Mouse (Mus musculus): ENCODE measurements around the gene Acap2. TPM values are rescaled to one million over a fixed set of nuclear protein-coding genes. Genes with fewer than 3 reads are reported as not detected.
A peak's percentile ranks its signal among the peaks of the same experiment; 100 is the strongest.

The Acap2 gene
- polyA plus RNA-seq, 1 experiment from 2014 or later, result 10.6 TPM

DNA sequence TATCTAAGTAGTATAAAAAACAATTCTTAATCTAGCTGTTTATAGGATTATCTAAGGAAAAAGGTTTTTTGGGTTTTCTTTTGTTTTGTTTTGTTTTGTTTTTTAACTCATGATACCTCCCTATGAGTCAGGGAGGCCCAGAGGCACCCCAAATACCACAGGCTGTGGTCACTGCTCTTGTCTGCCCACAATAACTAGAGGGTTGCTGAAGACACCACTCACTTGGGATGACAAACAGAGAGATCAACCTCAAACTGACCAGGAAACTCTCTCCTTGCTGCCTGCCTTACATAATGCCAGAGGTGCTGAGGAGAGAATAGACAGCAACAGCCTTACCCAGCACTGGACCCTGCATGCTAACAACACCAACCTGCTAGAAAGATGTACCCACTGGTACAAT lies 87.4 kb downstream of the Acap2 start:
- peaks cover 8% of the 10 kb centered on the region for H3K9me3 ChIP-seq (replicated peaks; ENCODE audit: control insufficient read depth, low read length)
- H3K4me1 ChIP-seq (ENCODE audit: control insufficient read depth, insufficient read depth, low read length), result no peaks in the 10 kb centered on the region
- no peak overlapping the region for H3K4me2 ChIP-seq (ENCODE audit: low read depth, low read length)
- H3K27me3 ChIP-seq (ENCODE audit: control insufficient read depth, insufficient read depth, low read length), result no peaks in the 10 kb centered on the region
- H3K36me3 ChIP-seq (ENCODE audit: control insufficient read depth, insufficient read depth), result peaks cover 40% of the 10 kb centered on the region
- ATAC-seq (replicated peaks; ENCODE audit: extremely low read depth, insufficient read depth, low FRiP score), result no peak
- no peak overlapping the region for H3K27ac ChIP-seq (ENCODE audit: low read length)
- H3K9ac ChIP-seq (ENCODE audit: low read length), result no peak overlapping the region
- H3K4me3 ChIP-seq (ENCODE audit: low read length), result no peak overlapping the region

DNA sequence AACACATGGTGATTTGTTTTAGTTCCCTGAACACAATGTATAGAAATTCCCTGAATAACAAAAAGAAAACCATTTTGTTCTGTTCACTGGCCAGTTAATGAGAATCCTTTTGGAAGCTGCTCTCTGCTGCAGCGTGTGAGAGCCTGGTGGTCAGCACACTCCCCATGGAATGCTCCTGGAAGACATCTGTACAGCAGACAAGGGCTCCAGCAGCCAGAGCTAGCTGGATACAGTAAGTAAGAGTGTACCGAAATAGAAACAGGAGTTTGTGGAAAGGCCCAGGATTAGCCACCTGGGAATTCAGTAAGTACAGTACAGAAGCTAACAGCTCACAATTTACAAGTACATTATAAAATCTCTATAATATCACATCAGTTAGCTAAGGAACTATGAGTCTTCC lies 99.7 kb downstream of the Acap2 start:
- peak; percentile 83 for ATAC-seq (replicated peaks; ENCODE audit: extremely low read depth, insufficient read depth, low FRiP score)
- Histone ChIP-seq H3K4me1 (ENCODE audit: control insufficient read depth, insufficient read depth, low read length) (peaks cover 3% of the 10 kb centered on the region; the same call in 1 of the 2 replicates), H3K36me3 (ENCODE audit: control insufficient read depth, insufficient read depth) (peaks cover 19% of the 10 kb centered on the region), H3K27ac (ENCODE audit: low read length) (no peak overlapping the region), H3K4me3 (ENCODE audit: low read length) (no peak overlapping the region), H3K9ac (ENCODE audit: low read length) (no peak overlapping the region), H3K4me2 (ENCODE audit: low read depth, low read length) (no peak overlapping the region), H3K27me3 (ENCODE audit: control insufficient read depth, insufficient read depth, low read length) (no peaks in the 10 kb centered on the region), H3K9me3 (replicated peaks; ENCODE audit: control insufficient read depth, low read length) (no peaks in the 10 kb centered on the region)
- WGBS, result 49% methylated on average over 2 of the region's 2 CpGs

DNA sequence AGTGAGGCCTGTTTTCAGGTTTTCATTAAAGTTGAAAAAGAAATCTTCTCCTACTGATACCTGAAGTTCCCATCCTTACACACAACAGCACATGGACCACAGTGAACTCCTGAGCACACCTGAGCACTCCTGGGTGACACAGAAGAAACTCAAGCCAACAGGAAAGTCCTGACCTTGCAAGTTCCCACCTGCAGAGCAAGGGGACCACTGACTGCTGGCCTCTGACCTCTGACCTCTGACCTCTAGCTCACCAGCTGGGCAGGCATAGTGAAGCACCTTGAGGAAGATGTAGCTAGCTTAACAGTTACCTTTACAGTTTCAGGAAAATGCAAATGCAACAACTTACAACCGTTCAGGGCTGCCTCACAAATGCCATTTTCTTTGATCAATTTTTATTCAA lies 101.1 kb downstream of the Acap2 start:
- no peak for ATAC-seq (replicated peaks; ENCODE audit: extremely low read depth, insufficient read depth, low FRiP score)
- WGBS, result 93% methylated on average over 1 of the region's 1 CpGs
- H3K4me3 ChIP-seq (ENCODE audit: low read length), result no peak overlapping the region

GRCm38 (mm10) chr16:31094036-31094435 lies 107.0 kb downstream of the Acap2 start:
- Histone ChIP-seq H3K36me3 (ENCODE audit: control insufficient read depth, insufficient read depth) (0 out of 2 replicates have a peak, but pooled peaks cover 7% of the 10 kb centered on the region), H3K9ac (ENCODE audit: low read length) (no peak overlapping the region), H3K27ac (ENCODE audit: low read length) (no peak overlapping the region), H3K4me2 (ENCODE audit: low read depth, low read length) (no peak overlapping the region), H3K4me3 (ENCODE audit: low read length) (no peak overlapping the region), H3K4me1 (ENCODE audit: control insufficient read depth, insufficient read depth, low read length) (no peaks in the 10 kb centered on the region), H3K27me3 (ENCODE audit: control insufficient read depth, insufficient read depth, low read length) (no peaks in the 10 kb centered on the region), H3K9me3 (replicated peaks; ENCODE audit: control insufficient read depth, low read length) (no peaks in the 10 kb centered on the region)
- no peak for ATAC-seq (replicated peaks; ENCODE audit: extremely low read depth, insufficient read depth, low FRiP score)
- 52% methylated on average over 6 of the region's 6 CpGs for whole genome bisulfite sequencing

More for the DNA sequence above, 101.1 kb downstream of the Acap2 start:
- Histone ChIP-seq H3K9me3 (replicated peaks; ENCODE audit: control insufficient read depth, low read length) (no peaks in the 10 kb centered on the region), H3K27ac (ENCODE audit: low read length) (no peak overlapping the region), H3K36me3 (ENCODE audit: control insufficient read depth, insufficient read depth) (peaks cover 20% of the 10 kb centered on the region), H3K27me3 (ENCODE audit: control insufficient read depth, insufficient read depth, low read length) (no peaks in the 10 kb centered on the region), H3K4me1 (ENCODE audit: control insufficient read depth, insufficient read depth, low read length) (peaks cover 3% of the 10 kb centered on the region; the same call in 1 of the 2 replicates), H3K4me2 (ENCODE audit: low read depth, low read length) (no peak overlapping the region), H3K9ac (ENCODE audit: low read length) (no peak overlapping the region)

DNA sequence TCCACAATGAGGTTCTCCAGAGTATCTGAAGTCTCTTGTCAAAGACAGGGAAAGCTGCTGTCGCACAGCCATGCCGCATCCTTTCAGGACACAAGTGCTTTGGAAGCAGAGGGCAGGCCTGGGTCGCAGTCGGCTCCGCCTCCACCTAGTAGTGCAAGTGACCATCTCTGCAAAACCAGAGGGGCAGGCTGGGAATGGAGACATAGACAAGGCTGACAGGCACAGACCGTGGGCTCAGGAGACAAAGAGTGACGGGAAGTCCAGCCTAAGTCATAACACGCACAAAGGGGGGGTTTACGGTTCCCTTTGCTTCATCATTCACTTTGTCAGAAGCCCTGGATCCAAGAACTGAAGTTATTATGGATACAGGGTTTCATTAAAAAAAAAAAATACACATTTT lies 107.9 kb downstream of the Acap2 start:
- no peak overlapping the region for H3K27ac ChIP-seq (ENCODE audit: low read length)
- no peak overlapping the region for H3K4me2 ChIP-seq (ENCODE audit: low read depth, low read length)
- no peaks in the 10 kb centered on the region for H3K9me3 ChIP-seq (replicated peaks; ENCODE audit: control insufficient read depth, low read length)
- H3K4me3 ChIP-seq (ENCODE audit: low read length), result no peak overlapping the region
- no peaks in the 10 kb centered on the region for H3K27me3 ChIP-seq (ENCODE audit: control insufficient read depth, insufficient read depth, low read length)
- H3K4me1 ChIP-seq (ENCODE audit: control insufficient read depth, insufficient read depth, low read length), result no peaks in the 10 kb centered on the region
- 63% methylated on average over 9 of the region's 9 CpGs for WGBS
- 0 out of 2 replicates have a peak, but pooled peaks cover 7% of the 10 kb centered on the region for H3K36me3 ChIP-seq (ENCODE audit: control insufficient read depth, insufficient read depth)
- ATAC-seq (replicated peaks; ENCODE audit: extremely low read depth, insufficient read depth, low FRiP score), result no peak
- no peak overlapping the region for H3K9ac ChIP-seq (ENCODE audit: low read length)

GRCm38 (mm10) chr16:31081891-31082290 lies 119.2 kb downstream of the Acap2 start:
- H3K4me1 ChIP-seq (ENCODE audit: control insufficient read depth, insufficient read depth, low read length), result peaks cover 12% of the 10 kb centered on the region
- no peak overlapping the region for H3K4me3 ChIP-seq (ENCODE audit: low read length)
- WGBS, result 64% methylated on average over 6 of the region's 6 CpGs
- H3K4me2 ChIP-seq (ENCODE audit: low read depth, low read length), result peak overlapping the region; percentile 100
- H3K9me3 ChIP-seq (replicated peaks; ENCODE audit: control insufficient read depth, low read length), result no peaks in the 10 kb centered on the region
- H3K27me3 ChIP-seq (ENCODE audit: control insufficient read depth, insufficient read depth, low read length), result no peaks in the 10 kb centered on the region
- no peaks in the 10 kb centered on the region for H3K36me3 ChIP-seq (ENCODE audit: control insufficient read depth, insufficient read depth)
- H3K9ac ChIP-seq (ENCODE audit: low read length), result no peak overlapping the region
- no peak for ATAC-seq (replicated peaks; ENCODE audit: extremely low read depth, insufficient read depth, low FRiP score)
- no peak overlapping the region for H3K27ac ChIP-seq (ENCODE audit: low read length)

- H3K4me3 ChIP-seq (ENCODE audit: low read length), result peak within 1 kb of the TSS; percentile 85
- H3K27me3 ChIP-seq (ENCODE audit: control insufficient read depth, insufficient read depth, low read length), result no peaks in the 10 kb centered on the region
- H3K9ac ChIP-seq (ENCODE audit: low read length), result peak within 1 kb of the TSS; percentile 84
- H3K4me1 ChIP-seq (ENCODE audit: control insufficient read depth, insufficient read depth, low read length), result peaks cover 12% of the 10 kb centered on the region
- peak within 1 kb of the TSS; percentile 80 for H3K27ac ChIP-seq (ENCODE audit: low read length)
- peak; percentile 99 for ATAC-seq (replicated peaks; ENCODE audit: extremely low read depth, insufficient read depth, low FRiP score)
- H3K36me3 ChIP-seq (ENCODE audit: control insufficient read depth, insufficient read depth), result no peaks in the 10 kb centered on the region
- H3K4me2 ChIP-seq (ENCODE audit: low read depth, low read length), result peak within 1 kb of the TSS; percentile 100
- H3K9me3 ChIP-seq (replicated peaks; ENCODE audit: control insufficient read depth, low read length), result no peaks in the 10 kb centered on the region
- under 1% methylated on average over 54 of the region's 54 CpGs for WGBS
These were observed 119.8 kb downstream of the Acap2 start, which contains the start of gene Xxylt1 for GRCm38 (mm10) chr16:31081125-31081664. TSS of gene Xxylt1 (minus strand) at chr16:31081432.

GRCm38 (mm10) chr16:31080573-31081051 lies 120.4 kb downstream of the Acap2 start:
- WGBS, result under 1% methylated on average over 36 of the region's 36 CpGs
- no peaks in the 10 kb centered on the region for H3K9me3 ChIP-seq (replicated peaks; ENCODE audit: control insufficient read depth, low read length)
- H3K27ac ChIP-seq (ENCODE audit: low read length), result peak overlapping the region; percentile 80
- H3K4me1 ChIP-seq (ENCODE audit: control insufficient read depth, insufficient read depth, low read length), result peaks cover 12% of the 10 kb centered on the region
- ATAC-seq (replicated peaks; ENCODE audit: extremely low read depth, insufficient read depth, low FRiP score), result peak; percentile 62
- H3K36me3 ChIP-seq (ENCODE audit: control insufficient read depth, insufficient read depth), result no peaks in the 10 kb centered on the region
- peak overlapping the region; percentile 100 for H3K4me2 ChIP-seq (ENCODE audit: low read depth, low read length)
- H3K4me3 ChIP-seq (ENCODE audit: low read length), result peak overlapping the region; percentile 85
- H3K9ac ChIP-seq (ENCODE audit: low read length), result peak overlapping the region; percentile 84
- no peaks in the 10 kb centered on the region for H3K27me3 ChIP-seq (ENCODE audit: control insufficient read depth, insufficient read depth, low read length)

- ATAC-seq (replicated peaks; ENCODE audit: extremely low read depth, insufficient read depth, low FRiP score), result no peak
- WGBS, result 84% methylated on average over 5 of the region's 5 CpGs
These were observed 123.6 kb downstream of the Acap2 start for GRCm38 (mm10) chr16:31077396-31077795.

More at GRCm38 (mm10) chr16:31077396-31077795, 123.6 kb downstream of the Acap2 start:
- H3K4me1 ChIP-seq (ENCODE audit: control insufficient read depth, insufficient read depth, low read length), result peaks cover 12% of the 10 kb centered on the region
- no peak overlapping the region for H3K4me3 ChIP-seq (ENCODE audit: low read length)
- H3K4me2 ChIP-seq (ENCODE audit: low read depth, low read length), result no peak overlapping the region
- H3K36me3 ChIP-seq (ENCODE audit: control insufficient read depth, insufficient read depth), result no peaks in the 10 kb centered on the region
- no peaks in the 10 kb centered on the region for H3K27me3 ChIP-seq (ENCODE audit: control insufficient read depth, insufficient read depth, low read length)
- no peaks in the 10 kb centered on the region for H3K9me3 ChIP-seq (replicated peaks; ENCODE audit: control insufficient read depth, low read length)
- H3K9ac ChIP-seq (ENCODE audit: low read length), result no peak overlapping the region
- no peak overlapping the region for H3K27ac ChIP-seq (ENCODE audit: low read length)
